Mouse (Mus musculus): ENCODE measurements at regions not wholly inside any gene's neighbourhood (a gene's known extent, or its start where the extent isn't known, plus 50 kb on each side); places are given as distances from the start of the nearest gene placed in this dataset.

DNA sequence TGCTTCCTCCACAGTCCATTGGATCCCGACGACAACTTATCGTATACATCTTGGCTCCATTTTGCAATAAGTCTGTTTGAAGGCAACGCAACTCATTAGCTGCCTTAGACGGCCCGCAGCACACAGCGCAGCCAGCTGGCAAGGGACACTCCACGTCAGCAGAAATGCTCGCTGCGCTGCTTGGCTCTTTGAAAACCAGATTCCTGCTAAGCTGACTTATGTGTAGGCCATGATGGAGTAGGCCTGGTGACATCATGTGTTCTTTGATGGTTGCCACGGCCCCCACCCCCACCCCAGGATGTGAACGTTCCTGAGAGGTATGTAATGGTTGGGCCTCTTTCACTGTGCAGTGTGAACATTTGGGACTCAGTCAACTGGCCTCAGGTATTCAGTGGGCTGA is 99.8 kb upstream of the Twist2 start:
- TF ChIP-seq CTCF (IDR thresholded peaks at IDR 0.05; ENCODE audit: low read depth), result no peak
- TF ChIP-seq EP300 (IDR thresholded peaks at IDR 0.05; ENCODE audit: low read depth), result no peak
- H3K36me3 ChIP-seq (replicated peaks; ENCODE audit: control insufficient read depth, insufficient read depth, low read length), result no peaks in the 10 kb centered on the region
- no peak for ATAC-seq (ENCODE audit: insufficient read depth, low read depth)
- H3K9ac ChIP-seq (replicated peaks; ENCODE audit: low read depth, low read length), result no peak overlapping the region
- H3K4me1 ChIP-seq (ENCODE audit: control insufficient read depth, insufficient read depth), result no peaks in the 10 kb centered on the region
- WGBS, result 77% methylated on average over 12 of the region's 12 CpGs
- no peak overlapping the region for H3K27ac ChIP-seq (ENCODE audit: low read depth)
- H3K4me3 ChIP-seq (ENCODE audit: low read depth, low read length), result no peak overlapping the region
- H3K27me3 ChIP-seq (ENCODE audit: control insufficient read depth, insufficient read depth, low read length), result no peaks in the 10 kb centered on the region
- H3K4me2 ChIP-seq (ENCODE audit: low read depth, low read length), result no peak overlapping the region
- no peak for DNase-seq (ENCODE audit: low spot score)
- no peaks in the 10 kb centered on the region for H3K9me3 ChIP-seq (replicated peaks; ENCODE audit: control insufficient read depth, low read length)

DNA sequence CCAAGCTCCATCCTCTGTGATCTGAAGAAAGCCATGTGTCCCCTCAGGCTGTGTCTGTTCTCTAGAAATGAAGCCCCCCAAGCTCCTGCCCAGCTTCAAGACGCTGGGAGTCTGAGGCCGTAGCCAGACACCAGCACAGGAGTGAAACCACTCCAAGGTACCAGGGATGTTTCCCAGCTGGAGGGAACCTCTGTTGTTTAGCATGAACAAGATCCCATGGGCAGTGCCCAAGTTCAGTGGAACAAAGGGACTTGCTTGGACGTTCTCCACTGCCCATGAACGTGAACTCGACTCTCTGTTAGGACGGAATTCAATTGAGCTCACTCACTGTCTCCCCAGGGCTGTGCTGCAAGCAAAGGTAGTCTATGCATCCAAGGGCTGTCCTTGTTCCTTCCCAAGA is 99.2 kb upstream of the Twist2 start:
- Histone ChIP-seq H3K4me1 (ENCODE audit: control insufficient read depth, insufficient read depth) (no peaks in the 10 kb centered on the region), H3K27ac (ENCODE audit: low read depth) (no peak overlapping the region), H3K9ac (replicated peaks; ENCODE audit: low read depth, low read length) (no peak overlapping the region), H3K9me3 (replicated peaks; ENCODE audit: control insufficient read depth, low read length) (no peaks in the 10 kb centered on the region), H3K4me3 (ENCODE audit: low read depth, low read length) (no peak overlapping the region), H3K4me2 (ENCODE audit: low read depth, low read length) (no peak overlapping the region), H3K36me3 (replicated peaks; ENCODE audit: control insufficient read depth, insufficient read depth, low read length) (no peaks in the 10 kb centered on the region), H3K27me3 (ENCODE audit: control insufficient read depth, insufficient read depth, low read length) (no peaks in the 10 kb centered on the region)
- WGBS, result 72% methylated on average over 6 of the region's 6 CpGs
- no peak for TF ChIP-seq CTCF (IDR thresholded peaks at IDR 0.05; ENCODE audit: low read depth)
- no peak for TF ChIP-seq EP300 (IDR thresholded peaks at IDR 0.05; ENCODE audit: low read depth)
- no peak for DNase-seq (ENCODE audit: low spot score)
- no peak for ATAC-seq (ENCODE audit: insufficient read depth, low read depth)

DNA sequence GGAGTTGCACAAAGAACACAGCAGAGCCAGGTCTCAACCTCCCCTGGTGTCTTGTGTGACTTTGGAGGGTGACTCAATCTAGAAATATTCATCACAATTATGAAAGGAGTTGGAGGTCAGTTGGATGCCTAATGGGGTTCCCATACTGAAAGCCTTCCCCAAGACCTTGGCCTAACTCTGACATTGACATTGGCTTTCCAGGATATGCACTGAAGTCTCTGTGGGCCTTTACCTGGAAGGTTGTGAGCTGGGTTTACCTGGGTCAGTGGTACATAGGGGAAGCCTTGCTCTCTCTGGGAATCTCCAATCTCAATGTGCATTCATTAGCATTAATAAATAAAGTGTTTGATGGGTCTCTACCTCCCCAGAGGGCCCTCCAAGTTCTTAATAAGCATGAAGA is 98.5 kb upstream of the Twist2 start:
- TF ChIP-seq CTCF (IDR thresholded peaks at IDR 0.05; ENCODE audit: low read depth) (no peak), EP300 (IDR thresholded peaks at IDR 0.05; ENCODE audit: low read depth) (no peak)
- Histone ChIP-seq H3K4me1 (ENCODE audit: control insufficient read depth, insufficient read depth) (no peaks in the 10 kb centered on the region), H3K4me2 (ENCODE audit: low read depth, low read length) (no peak overlapping the region), H3K36me3 (replicated peaks; ENCODE audit: control insufficient read depth, insufficient read depth, low read length) (no peaks in the 10 kb centered on the region), H3K27ac (ENCODE audit: low read depth) (no peak overlapping the region), H3K9me3 (replicated peaks; ENCODE audit: control insufficient read depth, low read length) (no peaks in the 10 kb centered on the region), H3K4me3 (ENCODE audit: low read depth, low read length) (no peak overlapping the region), H3K9ac (replicated peaks; ENCODE audit: low read depth, low read length) (no peak overlapping the region), H3K27me3 (ENCODE audit: control insufficient read depth, insufficient read depth, low read length) (no peaks in the 10 kb centered on the region)
- ATAC-seq (ENCODE audit: insufficient read depth, low read depth) (no peak), DNase-seq (ENCODE audit: low spot score) (no peak)

DNA sequence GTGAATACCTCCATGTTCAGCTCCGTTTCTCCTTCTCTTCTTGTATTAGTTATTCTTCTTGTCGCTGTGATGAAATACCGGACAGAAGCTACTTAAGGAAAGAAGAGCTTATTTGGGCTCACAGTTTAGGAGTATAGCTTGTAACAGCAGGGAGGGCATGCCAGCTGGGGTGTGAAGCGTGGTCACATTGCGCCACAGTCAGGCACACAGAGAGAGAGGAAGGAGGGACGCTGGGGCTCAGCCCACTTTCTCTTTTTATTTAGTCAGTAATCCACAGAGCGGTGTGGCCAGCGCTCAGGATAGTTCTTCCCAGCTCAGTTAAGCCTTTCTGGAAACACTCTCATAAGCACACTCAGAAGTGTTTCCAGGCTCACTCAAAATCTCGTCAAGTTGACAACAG is 95.8 kb upstream of the Twist2 start:
- DNase-seq (ENCODE audit: low spot score) (no peak), ATAC-seq (ENCODE audit: insufficient read depth, low read depth) (no peak)
- H3K9me3 ChIP-seq (replicated peaks; ENCODE audit: control insufficient read depth, low read length), result no peaks in the 10 kb centered on the region
- H3K4me2 ChIP-seq (ENCODE audit: low read depth, low read length), result no peak overlapping the region
- H3K27ac ChIP-seq (ENCODE audit: low read depth), result no peak overlapping the region
- no peak for TF ChIP-seq CTCF (IDR thresholded peaks at IDR 0.05; ENCODE audit: low read depth)
- TF ChIP-seq EP300 (IDR thresholded peaks at IDR 0.05; ENCODE audit: low read depth), result no peak
- no peaks in the 10 kb centered on the region for H3K36me3 ChIP-seq (replicated peaks; ENCODE audit: control insufficient read depth, insufficient read depth, low read length)
- no peaks in the 10 kb centered on the region for H3K27me3 ChIP-seq (ENCODE audit: control insufficient read depth, insufficient read depth, low read length)
- 80% methylated on average over 9 of the region's 9 CpGs for WGBS
- no peaks in the 10 kb centered on the region for H3K4me1 ChIP-seq (ENCODE audit: control insufficient read depth, insufficient read depth)
- H3K4me3 ChIP-seq (ENCODE audit: low read depth, low read length), result no peak overlapping the region
- no peak overlapping the region for H3K9ac ChIP-seq (replicated peaks; ENCODE audit: low read depth, low read length)

DNA sequence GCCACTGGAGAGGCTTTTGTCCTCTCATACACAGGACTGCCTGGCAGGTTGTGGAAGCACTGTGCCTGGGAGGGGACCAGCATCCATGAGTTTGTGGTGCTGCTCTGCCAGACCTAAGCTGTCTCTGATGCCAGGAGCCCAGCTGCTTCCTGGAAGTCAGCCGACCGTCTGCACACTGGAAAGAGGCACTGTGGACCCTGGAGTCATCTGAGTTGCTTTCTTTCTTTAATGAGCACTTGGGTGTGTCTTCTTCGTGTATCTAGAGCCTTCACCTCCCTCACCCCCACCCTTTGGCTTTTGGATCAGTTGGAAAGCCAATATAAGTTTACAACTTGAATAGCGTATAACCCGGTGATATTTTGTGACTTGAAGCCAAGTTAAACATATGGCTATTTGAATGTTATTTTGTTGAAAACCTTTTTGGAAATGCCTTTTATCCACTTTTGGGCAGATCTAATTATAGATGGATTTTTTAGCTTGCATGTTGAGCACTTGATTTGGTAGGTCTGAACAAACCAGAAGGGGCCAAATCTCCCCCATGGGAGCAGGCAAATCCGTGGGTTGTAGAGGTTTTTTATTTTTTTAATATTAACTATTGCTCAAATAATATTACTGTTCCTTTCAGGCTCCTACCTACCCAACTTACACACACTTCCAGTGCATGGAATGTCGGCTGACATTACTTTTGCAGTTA is 92.6 kb upstream of the Twist2 start:
- Histone ChIP-seq H3K4me3 (ENCODE audit: low read depth, low read length) (no peak overlapping the region), H3K27me3 (ENCODE audit: control insufficient read depth, insufficient read depth, low read length) (no peaks in the 10 kb centered on the region), H3K36me3 (replicated peaks; ENCODE audit: control insufficient read depth, insufficient read depth, low read length) (no peaks in the 10 kb centered on the region), H3K9ac (replicated peaks; ENCODE audit: low read depth, low read length) (no peak overlapping the region), H3K9me3 (replicated peaks; ENCODE audit: control insufficient read depth, low read length) (no peaks in the 10 kb centered on the region), H3K27ac (ENCODE audit: low read depth) (no peak overlapping the region), H3K4me2 (ENCODE audit: low read depth, low read length) (no peak overlapping the region), H3K4me1 (ENCODE audit: control insufficient read depth, insufficient read depth) (no peaks in the 10 kb centered on the region)
- ATAC-seq (ENCODE audit: insufficient read depth, low read depth) (no peak), DNase-seq (ENCODE audit: low spot score) (no peak)
- TF ChIP-seq EP300 (IDR thresholded peaks at IDR 0.05; ENCODE audit: low read depth), result no peak
- TF ChIP-seq CTCF (IDR thresholded peaks at IDR 0.05; ENCODE audit: low read depth), result no peak
- WGBS, result 56% methylated on average over 7 of the region's 7 CpGs

DNA sequence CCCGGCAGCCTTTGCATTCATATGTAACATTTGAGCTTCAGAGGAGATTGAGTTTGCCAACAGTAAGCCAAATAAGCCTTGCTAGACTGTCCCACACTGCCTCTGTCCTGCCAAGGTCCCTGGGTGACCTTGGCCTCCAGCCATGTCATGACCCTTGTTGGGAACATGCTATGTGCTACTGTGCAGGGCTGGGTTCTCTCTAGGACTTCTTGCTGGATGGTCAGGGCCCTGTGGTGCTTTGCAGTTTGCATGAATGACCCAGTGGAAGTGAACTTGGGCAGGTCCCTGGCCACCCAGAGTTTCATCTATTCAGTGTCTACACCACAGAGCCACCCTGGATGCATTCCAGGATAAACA is 92.0 kb upstream of the Twist2 start:
- H3K9me3 ChIP-seq (replicated peaks; ENCODE audit: control insufficient read depth, low read length), result no peaks in the 10 kb centered on the region
- DNase-seq (ENCODE audit: low spot score) (no peak), ATAC-seq (ENCODE audit: insufficient read depth, low read depth) (no peak)
- no peaks in the 10 kb centered on the region for H3K27me3 ChIP-seq (ENCODE audit: control insufficient read depth, insufficient read depth, low read length)
- H3K4me3 ChIP-seq (ENCODE audit: low read depth, low read length), result no peak overlapping the region
- no peak overlapping the region for H3K9ac ChIP-seq (replicated peaks; ENCODE audit: low read depth, low read length)
- no peak overlapping the region for H3K4me2 ChIP-seq (ENCODE audit: low read depth, low read length)
- H3K27ac ChIP-seq (ENCODE audit: low read depth), result no peak overlapping the region
- H3K36me3 ChIP-seq (replicated peaks; ENCODE audit: control insufficient read depth, insufficient read depth, low read length), result no peaks in the 10 kb centered on the region
- WGBS, result 81% methylated on average over 1 of the region's 1 CpGs
- H3K4me1 ChIP-seq (ENCODE audit: control insufficient read depth, insufficient read depth), result no peaks in the 10 kb centered on the region
- TF ChIP-seq CTCF (IDR thresholded peaks at IDR 0.05; ENCODE audit: low read depth) (no peak), EP300 (IDR thresholded peaks at IDR 0.05; ENCODE audit: low read depth) (no peak)
